Mouse (Mus musculus): ENCODE results near the gene Zfp87. TPM values are rescaled to one million over a fixed set of nuclear protein-coding genes. Genes with fewer than 3 reads are reported as not detected.

The Zfp87 gene
- polyA plus RNA-seq (2014; fragmentation: Illumina TruSeq; extraction: RNeasy Lipid Tissue Mini Kit (QIAGEN cat#74804); ENCODE audit: low read depth, low replicate concordance): 16.9 TPM

GRCm38 (mm10) chr13:67525753-67526410 lies at the start of gene Zfp87, which contains the start of gene Gm26965:
TSS of gene Zfp87 (minus strand) at chr13:67526177.
TSS of gene Gm26965 (minus strand) at chr13:67526151.

GRCm38 (mm10) chr13:67553730-67554129 lies 27.8 kb upstream of the Zfp87 start, which contains the start of gene Zfp748:
TSS of gene Zfp748 (minus strand) at chr13:67553830.

GRCm38 (mm10) chr13:67500084-67500719 lies 25.8 kb downstream of the Zfp87 start, which contains the start of gene Zfp58:
TSS of gene Zfp58 (minus strand) at chr13:67500555.

GRCm38 (mm10) chr13:67483625-67484423 lies 42.2 kb downstream of the Zfp87 start, which contains the start of gene Zfp874b:
TSS of gene Zfp874b (minus strand) at chr13:67484258.

Other genes starting within 250 kb of the Zfp87 start
- 6.5 TPM for gene Zfp458, start 247.7 kb downstream of the Zfp87 start, polyA plus RNA-seq (2014; fragmentation: Illumina TruSeq; extraction: RNeasy Lipid Tissue Mini Kit (QIAGEN cat#74804); ENCODE audit: low read depth, low replicate concordance)
- gene Zfp457, start 219.7 kb downstream of the Zfp87 start, polyA plus RNA-seq (2014; fragmentation: Illumina TruSeq; extraction: RNeasy Lipid Tissue Mini Kit (QIAGEN cat#74804); ENCODE audit: low read depth, low replicate concordance): 2.6 TPM
- 4.2 TPM for gene Zfp595, start 193.6 kb downstream of the Zfp87 start, polyA plus RNA-seq (2014; fragmentation: Illumina TruSeq; extraction: RNeasy Lipid Tissue Mini Kit (QIAGEN cat#74804); ENCODE audit: low read depth, low replicate concordance)
- not detected for gene Gm28044, start 165.6 kb downstream of the Zfp87 start, polyA plus RNA-seq (2014; fragmentation: Illumina TruSeq; extraction: RNeasy Lipid Tissue Mini Kit (QIAGEN cat#74804); ENCODE audit: low read depth, low replicate concordance)
- 2.4 TPM for gene Zfp953, start 165.6 kb downstream of the Zfp87 start, polyA plus RNA-seq (2014; fragmentation: Illumina TruSeq; extraction: RNeasy Lipid Tissue Mini Kit (QIAGEN cat#74804); ENCODE audit: low read depth, low replicate concordance)
- 0.48 TPM for gene Gm28041, start 150.4 kb downstream of the Zfp87 start, polyA plus RNA-seq (2014; fragmentation: Illumina TruSeq; extraction: RNeasy Lipid Tissue Mini Kit (QIAGEN cat#74804); ENCODE audit: low read depth, low replicate concordance)
- 1.4 TPM for gene Zfp456, start 150.4 kb downstream of the Zfp87 start, polyA plus RNA-seq (2014; fragmentation: Illumina TruSeq; extraction: RNeasy Lipid Tissue Mini Kit (QIAGEN cat#74804); ENCODE audit: low read depth, low replicate concordance)
- gene Zfp429, start 126.4 kb downstream of the Zfp87 start, polyA plus RNA-seq (2014; fragmentation: Illumina TruSeq; extraction: RNeasy Lipid Tissue Mini Kit (QIAGEN cat#74804); ENCODE audit: low read depth, low replicate concordance): 6.1 TPM
- gene Zfp459, start 104.8 kb downstream of the Zfp87 start, polyA plus RNA-seq (2014; fragmentation: Illumina TruSeq; extraction: RNeasy Lipid Tissue Mini Kit (QIAGEN cat#74804); ENCODE audit: low read depth, low replicate concordance): 1.4 TPM
- gene Zfp874a, start 74.6 kb downstream of the Zfp87 start, polyA plus RNA-seq (2014; fragmentation: Illumina TruSeq; extraction: RNeasy Lipid Tissue Mini Kit (QIAGEN cat#74804); ENCODE audit: low read depth, low replicate concordance): 9.8 TPM
- gene Zfp874b, start 41.9 kb downstream of the Zfp87 start, polyA plus RNA-seq (2014; fragmentation: Illumina TruSeq; extraction: RNeasy Lipid Tissue Mini Kit (QIAGEN cat#74804); ENCODE audit: low read depth, low replicate concordance): 7.1 TPM
- 7.5 TPM for gene Zfp58, start 25.6 kb downstream of the Zfp87 start, polyA plus RNA-seq (2014; fragmentation: Illumina TruSeq; extraction: RNeasy Lipid Tissue Mini Kit (QIAGEN cat#74804); ENCODE audit: low read depth, low replicate concordance)
- gene Gm26965, start within 50 bp of the Zfp87 start, polyA plus RNA-seq (2014; fragmentation: Illumina TruSeq; extraction: RNeasy Lipid Tissue Mini Kit (QIAGEN cat#74804); ENCODE audit: low read depth, low replicate concordance): not detected
- gene Zfp748, start 27.7 kb upstream of the Zfp87 start, polyA plus RNA-seq (2014; fragmentation: Illumina TruSeq; extraction: RNeasy Lipid Tissue Mini Kit (QIAGEN cat#74804); ENCODE audit: low read depth, low replicate concordance): 5.2 TPM
- gene Zfp729b, start 83.5 kb upstream of the Zfp87 start, polyA plus RNA-seq (2014; fragmentation: Illumina TruSeq; extraction: RNeasy Lipid Tissue Mini Kit (QIAGEN cat#74804); ENCODE audit: low read depth, low replicate concordance): 5.3 TPM
- gene Gm49345, start 111.6 kb upstream of the Zfp87 start, polyA plus RNA-seq (2014; fragmentation: Illumina TruSeq; extraction: RNeasy Lipid Tissue Mini Kit (QIAGEN cat#74804); ENCODE audit: low read depth, low replicate concordance): not detected
- gene Zfp729a, start 111.6 kb upstream of the Zfp87 start, polyA plus RNA-seq (2014; fragmentation: Illumina TruSeq; extraction: RNeasy Lipid Tissue Mini Kit (QIAGEN cat#74804); ENCODE audit: low read depth, low replicate concordance): 4.5 TPM
- gene Zfp738, start 160.9 kb upstream of the Zfp87 start, polyA plus RNA-seq (2014; fragmentation: Illumina TruSeq; extraction: RNeasy Lipid Tissue Mini Kit (QIAGEN cat#74804); ENCODE audit: low read depth, low replicate concordance): 5.1 TPM
- 7.5 TPM for gene Zfp65, start 203.0 kb upstream of the Zfp87 start, polyA plus RNA-seq (2014; fragmentation: Illumina TruSeq; extraction: RNeasy Lipid Tissue Mini Kit (QIAGEN cat#74804); ENCODE audit: low read depth, low replicate concordance)
- gene Zfp85, start 229.1 kb upstream of the Zfp87 start, polyA plus RNA-seq (2014; fragmentation: Illumina TruSeq; extraction: RNeasy Lipid Tissue Mini Kit (QIAGEN cat#74804); ENCODE audit: low read depth, low replicate concordance): 3.6 TPM

Measured in adipose tissue, adult 10 weeks (tissue).